Mouse (Mus musculus) heart, postnatal 0 days (tissue): ENCODE data around the gene Gm20909. TPM values are rescaled to one million over a fixed set of nuclear protein-coding genes. Genes with fewer than 3 reads are reported as not detected.
"Not testable (repeated sequence)": the region's sequence is repeated elsewhere in the genome, so short reads cannot be mapped to it uniquely, and the experiment has no call there.

Experiments used
- ATAC-seq: fragments of 200-750 bp; cut with Nextera tagmentation; 2 replicates; pipeline ENCODE4 v1.8.0; 2017; ENCODE audit warnings: low read depth, moderate number of reproducible peaks, moderate library complexity; ENCODE audit not compliant: insufficient read depth
- DNase-seq: peaks from one replicate; pipeline ENCODE4 v3.0.0-alpha.2; 2016; ENCODE audit warnings: low spot score
- H3K27ac ChIP-seq: fragments of 300-500 bp; sonication (generic); 2 replicates; pipeline ENCODE4 v1.5.1; 2014; ENCODE audit warnings: low read depth, mild to moderate bottlenecking
- H3K27me3 ChIP-seq: fragments of 300-500 bp; sonication (generic); 2 replicates; pipeline ENCODE4 v1.6.1; 2014; ENCODE audit warnings: low read length, mixed read lengths; ENCODE audit not compliant: control insufficient read depth, insufficient read depth
- H3K36me3 ChIP-seq: fragments of 300-500 bp; sonication (generic); replicated peaks from 2 replicates; pipeline ENCODE4 v1.6.1; 2014; ENCODE audit warnings: low read length, mixed read lengths; ENCODE audit not compliant: control insufficient read depth, insufficient read depth
- H3K4me1 ChIP-seq: fragments of 300-500 bp; sonication (generic); 2 replicates; pipeline ENCODE4 v1.6.1; 2014; ENCODE audit warnings: antibody characterized with exemption; ENCODE audit not compliant: control insufficient read depth, insufficient read depth
- H3K4me2 ChIP-seq: fragments of 300-500 bp; sonication (generic); 2 replicates; pipeline ENCODE4 v1.6.1; 2014; ENCODE audit warnings: low read depth, mild to moderate bottlenecking, low read length, moderate library complexity
- H3K4me3 ChIP-seq: fragments of 300-500 bp; sonication (generic); 2 replicates; pipeline ENCODE4 v1.5.1; 2014; ENCODE audit warnings: low read depth, low read length
- H3K9ac ChIP-seq: fragments of 300-500 bp; sonication (generic); replicated peaks from 2 replicates; pipeline ENCODE4 v1.6.1; 2014; ENCODE audit warnings: low read depth, low read length, mixed read lengths
- H3K9me3 ChIP-seq: fragments of 300-500 bp; sonication (generic); replicated peaks from 2 replicates; pipeline ENCODE4 v1.6.1; 2016; ENCODE audit warnings: low read length; ENCODE audit not compliant: control insufficient read depth
- WGBS: fragments of 180-500 bp; shearing (Covaris S2); extraction: QIAGEN DNeasy Blood & Tissue Kit; methylation state at CpG from one replicate; pipeline ENCODE4 v1.1.7; 2014; 5-methylcytosine and 5-hydroxymethylcytosine counted together
- polyA plus RNA-seq: library from polyadenylated mRNA; unstranded; fragments of >200 nt; fragmentation: Nextera tagmentation; extraction: Ambion mirVana; gene quantifications from 2 replicates; pipeline ENCODE4 v1.2.1, GENCODE M21; 2015
- total RNA-seq: library from RNA; depleted of rRNA; stranded (reverse); fragments of >200 nt; gene quantifications from 2 replicates; pipeline ENCODE4 v1.2.3, GENCODE M21; 2014; ENCODE audit warnings: low replicate concordance; rRNA removed

Gene Gm20909
- total RNA-seq (not detected in 2 replicates), polyA plus RNA-seq (not detected in 2 replicates)

DNA sequence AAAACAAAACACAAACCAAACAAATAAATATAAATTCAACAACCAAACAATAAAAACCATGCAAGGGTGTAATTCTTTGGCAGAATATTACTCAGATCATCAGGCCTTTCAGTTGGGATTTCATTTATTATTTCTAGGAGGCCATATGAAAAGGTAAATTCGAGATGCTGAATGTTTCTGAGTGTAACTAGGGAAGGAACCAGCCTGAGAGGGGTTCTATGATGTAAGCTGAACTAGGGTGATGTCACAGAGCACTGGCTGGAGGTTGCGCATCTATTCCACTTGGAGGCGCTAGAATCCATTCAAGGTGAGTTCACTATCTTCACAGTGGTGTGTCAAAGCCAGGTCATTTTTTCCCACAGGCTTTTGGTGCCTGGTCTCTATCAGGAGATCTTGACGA lies at the start of gene Gm20909:
Gene Gm20909 (plus strand): TSS at position 301 of the 400 bp plus-strand sequence.
- not testable (repeated sequence) for H3K4me1 ChIP-seq, H3K4me3 ChIP-seq, H3K36me3 ChIP-seq, H3K9me3 ChIP-seq, H3K27ac ChIP-seq, H3K4me2 ChIP-seq, H3K9ac ChIP-seq, H3K27me3 ChIP-seq, ATAC-seq, DNase-seq
- no CpG with 5 or more reads among the region's 4 CpGs for WGBS

Other genes starting within 250 kb of the Gm20909 start
- gene Gm29866, start 170.9 kb upstream of the Gm20909 start, total RNA-seq, result not detected in 2 replicates
- not detected in 2 replicates for gene Gm29866, start 170.9 kb upstream of the Gm20909 start, polyA plus RNA-seq
- gene Gm20865, start 77.0 kb downstream of the Gm20909 start, total RNA-seq, result not detected in 2 replicates
- gene Gm20865, start 77.0 kb downstream of the Gm20909 start, polyA plus RNA-seq, result not detected in 2 replicates